Mouse (Mus musculus): ENCODE results near the gene Calr4. TPM values are rescaled to one million over a fixed set of nuclear protein-coding genes. Genes with fewer than 3 reads are reported as not detected.

Gene Calr4
- total and polyA plus RNA-seq, 2 experiments from 2014 or later = 0.08 to 0.62 TPM

GRCm38 (mm10) chr4:109296510-109296909, 62.2 kb downstream of the Calr4 start:
- DNase-seq (no peak), ATAC-seq (no peak)
- H3K9ac ChIP-seq = no peak overlapping the region
- H3K27me3 ChIP-seq (ENCODE audit: insufficient read depth, low read length) = no peaks in the 10 kb centered on the region
- no peak overlapping the region for H3K27ac ChIP-seq (ENCODE audit: low read depth, low read length)
- no peak overlapping the region for H3K4me3 ChIP-seq (ENCODE audit: low read depth, low read length)
- 74% methylated on average over 2 of the region's 2 CpGs for WGBS
- no peak for TF ChIP-seq CTCF (IDR thresholded peaks at IDR 0.05; ENCODE audit: low read depth)
- H3K36me3 ChIP-seq (ENCODE audit: insufficient read depth) = no peaks in the 10 kb centered on the region
- no peaks in the 10 kb centered on the region for H3K4me1 ChIP-seq (ENCODE audit: insufficient read depth)
- no peaks in the 10 kb centered on the region for H3K9me3 ChIP-seq (ENCODE audit: low read length)
- H3K4me2 ChIP-seq (ENCODE audit: low read depth) = no peak overlapping the region

- ATAC-seq = no peak
- H3K9me3 ChIP-seq (ENCODE audit: low read length) = no peaks in the 10 kb centered on the region
Measured at GRCm38 (mm10) chr4:109299136-109299535, 64.9 kb downstream of the Calr4 start.

More at GRCm38 (mm10) chr4:109299136-109299535, 64.9 kb downstream of the Calr4 start:
- H3K9ac ChIP-seq = no peak overlapping the region
- no peaks in the 10 kb centered on the region for H3K27me3 ChIP-seq (ENCODE audit: insufficient read depth, low read length)
- no peak overlapping the region for H3K4me3 ChIP-seq (ENCODE audit: low read depth, low read length)
- no peak for DNase-seq
- no peaks in the 10 kb centered on the region for H3K4me1 ChIP-seq (ENCODE audit: insufficient read depth)
- H3K27ac ChIP-seq (ENCODE audit: low read depth, low read length) = no peak overlapping the region
- H3K36me3 ChIP-seq (ENCODE audit: insufficient read depth) = no peaks in the 10 kb centered on the region
- no peak overlapping the region for H3K4me2 ChIP-seq (ENCODE audit: low read depth)
- no peak for TF ChIP-seq CTCF (IDR thresholded peaks at IDR 0.05; ENCODE audit: low read depth)

Other genes with a start within 250 kb of the Calr4 start
- 50.5 and 61.2 TPM in 2 replicates for gene Nrd1, start 233.8 kb upstream of the Calr4 start, total RNA-seq (2014; rRNA removed)
- 35.2 and 50.7 TPM in 2 replicates for gene Nrd1, start 233.8 kb upstream of the Calr4 start, polyA plus RNA-seq (2015; fragmentation: Nextera tagmentation; extraction: Ambion mirVana)
- 67.0 and 86.4 TPM in 2 replicates for gene Osbpl9, start 32.2 kb upstream of the Calr4 start, total RNA-seq (2014; rRNA removed)
- 42.3 and 53.6 TPM in 2 replicates for gene Osbpl9, start 32.2 kb upstream of the Calr4 start, polyA plus RNA-seq (2015; fragmentation: Nextera tagmentation; extraction: Ambion mirVana)
- 108 and 109 TPM in 2 replicates for gene Eps15, start 45.8 kb downstream of the Calr4 start, total RNA-seq (2014; rRNA removed)
- 33.1 and 42.6 TPM in 2 replicates for gene Eps15, start 45.8 kb downstream of the Calr4 start, polyA plus RNA-seq (2015; fragmentation: Nextera tagmentation; extraction: Ambion mirVana)
- 1.5 and 4.5 TPM in 2 replicates for gene Ttc39a, start 172.1 kb downstream of the Calr4 start, total RNA-seq (2014; rRNA removed)
- gene Ttc39a, start 172.1 kb downstream of the Calr4 start, polyA plus RNA-seq (2015; fragmentation: Nextera tagmentation; extraction: Ambion mirVana) = 1.1 and 1.9 TPM in 2 replicates

Measured in forebrain, postnatal 0 days (tissue).